Mouse (Mus musculus): ENCODE measurements at regions not wholly inside any gene's neighbourhood (a gene's known extent, or its start where the extent isn't known, plus 50 kb on each side); places are given as distances from the start of the nearest gene placed in this dataset.

DNA sequence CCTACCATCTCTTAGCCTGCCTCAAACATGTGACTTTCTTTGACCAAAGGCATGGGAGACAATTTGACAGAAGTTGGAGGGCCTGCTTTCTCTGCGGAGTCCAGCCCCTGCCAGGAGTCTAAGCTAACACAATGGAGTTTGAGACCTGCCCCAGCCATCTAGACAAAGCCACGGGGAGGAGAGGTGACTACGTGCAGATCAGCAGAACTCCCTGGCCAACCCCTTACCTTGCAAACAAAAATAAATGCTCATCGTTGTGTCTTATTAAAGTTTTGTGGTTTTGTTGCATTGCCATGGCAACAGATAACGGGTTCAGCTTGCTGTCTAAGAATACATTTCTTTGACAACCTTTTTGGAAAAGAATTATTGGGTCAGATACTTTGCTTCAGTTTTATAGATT lies 282.2 kb upstream of the Stt3b start:
- no peaks in the 10 kb centered on the region for H3K9me3 ChIP-seq (ENCODE audit: control insufficient read depth, low read length)
- ATAC-seq (replicated peaks; ENCODE audit: low FRiP score) (no peak), DNase-seq (ENCODE audit: low spot score) (no peak)
- no peaks in the 10 kb centered on the region for H3K4me1 ChIP-seq (replicated peaks; ENCODE audit: control insufficient read depth, insufficient read depth, low read length)
- H3K4me3 ChIP-seq (ENCODE audit: low read depth, low read length) = no peak overlapping the region
- no peaks in the 10 kb centered on the region for H3K36me3 ChIP-seq (ENCODE audit: control insufficient read depth, insufficient read depth, low read length)
- no peak overlapping the region for H3K9ac ChIP-seq (ENCODE audit: low read depth, low read length)
- H3K4me2 ChIP-seq = no peak overlapping the region
- no peaks in the 10 kb centered on the region for H3K27me3 ChIP-seq (replicated peaks; ENCODE audit: control insufficient read depth, insufficient read depth, low read length)
- no peak overlapping the region for H3K27ac ChIP-seq (ENCODE audit: low read depth, low read length)
- WGBS = 75% methylated on average over 5 of the region's 5 CpGs

DNA sequence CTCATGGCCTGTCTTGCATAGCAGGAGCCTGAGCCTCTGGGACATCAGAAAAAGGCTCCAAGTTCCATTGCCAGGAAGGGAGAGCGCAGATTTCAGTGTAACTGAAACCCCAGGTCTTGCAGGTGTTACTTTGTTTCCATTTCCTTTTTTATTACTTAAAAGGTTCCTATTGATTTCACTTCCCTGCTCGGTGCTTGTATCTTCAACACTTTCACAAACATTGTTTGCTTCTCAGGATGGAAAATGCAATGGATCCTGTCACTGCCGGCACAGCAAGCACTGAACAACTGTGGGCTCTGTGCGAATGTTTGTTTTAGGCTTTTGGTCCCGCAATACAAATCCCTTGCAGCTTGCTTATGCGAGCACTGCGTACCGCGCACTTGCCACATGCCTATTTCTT lies 290.0 kb upstream of the Stt3b start:
- Histone ChIP-seq H3K27ac (ENCODE audit: low read depth, low read length) (no peak overlapping the region), H3K9ac (ENCODE audit: low read depth, low read length) (no peak overlapping the region), H3K4me1 (replicated peaks; ENCODE audit: control insufficient read depth, insufficient read depth, low read length) (no peaks in the 10 kb centered on the region), H3K4me3 (ENCODE audit: low read depth, low read length) (no peak overlapping the region), H3K9me3 (ENCODE audit: control insufficient read depth, low read length) (0 out of 2 replicates have a peak, but pooled peaks cover 2% of the 10 kb centered on the region), H3K36me3 (ENCODE audit: control insufficient read depth, insufficient read depth, low read length) (no peaks in the 10 kb centered on the region), H3K27me3 (replicated peaks; ENCODE audit: control insufficient read depth, insufficient read depth, low read length) (no peaks in the 10 kb centered on the region), H3K4me2 (no peak overlapping the region)
- no peak for ATAC-seq (replicated peaks; ENCODE audit: low FRiP score)
- 85% methylated on average over 9 of the region's 9 CpGs for WGBS
- no peak for DNase-seq (ENCODE audit: low spot score)

DNA sequence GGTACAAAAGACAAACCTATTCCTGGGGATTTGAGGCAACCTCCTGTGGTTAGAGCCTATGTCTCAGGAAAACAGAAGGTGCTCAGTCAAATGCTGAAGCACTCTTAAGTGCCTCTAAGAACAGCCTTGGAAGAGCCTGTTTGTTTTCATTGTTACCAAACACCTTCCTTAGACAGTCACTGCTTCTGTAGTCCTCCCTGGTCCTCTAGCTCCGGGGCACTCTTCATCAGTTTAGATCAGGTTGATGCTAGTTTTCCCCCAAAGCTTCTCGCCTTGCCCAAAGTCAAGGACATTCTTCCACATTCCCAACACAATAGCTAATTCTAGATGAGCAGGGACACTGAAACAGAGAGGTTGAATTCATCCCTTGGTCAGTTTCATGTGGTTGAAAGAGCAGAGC lies 290.6 kb upstream of the Stt3b start:
- no peak for DNase-seq (ENCODE audit: low spot score)
- 81% methylated on average over 2 of the region's 2 CpGs for WGBS

DNA sequence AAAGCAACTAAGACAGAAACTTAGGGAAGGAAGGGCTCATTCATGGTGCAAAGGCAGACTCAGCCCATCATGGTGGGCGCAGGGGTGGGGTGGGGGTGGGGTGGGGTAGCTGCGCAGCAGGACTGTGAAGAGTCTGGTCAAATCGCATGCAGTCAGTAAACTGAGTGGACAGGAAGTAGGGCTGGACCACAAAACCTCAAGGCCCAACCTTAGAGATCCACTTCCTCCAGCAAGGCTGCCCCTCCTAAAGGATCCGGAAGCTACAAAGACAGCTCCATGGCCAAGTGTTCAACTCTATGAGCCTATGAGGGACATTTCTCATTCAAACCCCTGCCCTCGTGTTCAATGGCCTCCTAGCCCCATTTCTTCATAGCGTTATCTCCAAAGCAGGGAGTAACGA lies 292.6 kb upstream of the Stt3b start:
- no peak for DNase-seq (ENCODE audit: low spot score)
- Histone ChIP-seq H3K36me3 (ENCODE audit: control insufficient read depth, insufficient read depth, low read length) (no peaks in the 10 kb centered on the region), H3K9me3 (ENCODE audit: control insufficient read depth, low read length) (0 out of 2 replicates have a peak, but pooled peaks cover 2% of the 10 kb centered on the region), H3K9ac (ENCODE audit: low read depth, low read length) (no peak overlapping the region), H3K4me2 (no peak overlapping the region), H3K27ac (ENCODE audit: low read depth, low read length) (no peak overlapping the region), H3K4me3 (ENCODE audit: low read depth, low read length) (no peak overlapping the region), H3K27me3 (replicated peaks; ENCODE audit: control insufficient read depth, insufficient read depth, low read length) (no peaks in the 10 kb centered on the region), H3K4me1 (replicated peaks; ENCODE audit: control insufficient read depth, insufficient read depth, low read length) (no peaks in the 10 kb centered on the region)
- no peak for ATAC-seq (replicated peaks; ENCODE audit: low FRiP score)
- WGBS = 78% methylated on average over 7 of the region's 7 CpGs

More for the DNA sequence above, 290.6 kb upstream of the Stt3b start:
- Histone ChIP-seq H3K27me3 (replicated peaks; ENCODE audit: control insufficient read depth, insufficient read depth, low read length) (no peaks in the 10 kb centered on the region), H3K4me1 (replicated peaks; ENCODE audit: control insufficient read depth, insufficient read depth, low read length) (no peaks in the 10 kb centered on the region), H3K27ac (ENCODE audit: low read depth, low read length) (no peak overlapping the region), H3K9me3 (ENCODE audit: control insufficient read depth, low read length) (0 out of 2 replicates have a peak, but pooled peaks cover 2% of the 10 kb centered on the region), H3K4me3 (ENCODE audit: low read depth, low read length) (no peak overlapping the region), H3K4me2 (no peak overlapping the region), H3K9ac (ENCODE audit: low read depth, low read length) (no peak overlapping the region), H3K36me3 (ENCODE audit: control insufficient read depth, insufficient read depth, low read length) (no peaks in the 10 kb centered on the region)
- no peak for ATAC-seq (replicated peaks; ENCODE audit: low FRiP score)

DNA sequence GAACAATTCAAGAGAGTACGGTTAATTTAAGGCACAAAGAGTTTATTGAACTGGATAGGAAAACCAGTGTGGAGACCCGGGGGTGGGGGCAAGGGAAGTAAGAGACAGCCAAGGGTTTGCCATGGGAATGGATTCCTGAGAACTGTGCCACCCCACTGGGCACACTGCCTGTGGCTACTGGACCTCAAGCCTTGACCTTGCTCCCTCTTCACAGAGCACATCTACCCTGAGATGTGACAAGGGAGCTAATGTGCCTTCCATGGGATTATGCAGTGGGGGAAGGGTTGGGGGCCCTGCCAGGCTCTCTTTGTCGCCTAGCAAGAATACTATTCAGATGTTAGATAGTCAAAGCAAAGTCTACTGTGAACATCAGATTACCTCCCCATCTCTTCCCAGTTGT lies 294.2 kb upstream of the Stt3b start:
- Histone ChIP-seq H3K9me3 (ENCODE audit: control insufficient read depth, low read length) (0 out of 2 replicates have a peak, but pooled peaks cover 2% of the 10 kb centered on the region), H3K27ac (ENCODE audit: low read depth, low read length) (no peak overlapping the region), H3K4me3 (ENCODE audit: low read depth, low read length) (no peak overlapping the region), H3K4me2 (no peak overlapping the region), H3K27me3 (replicated peaks; ENCODE audit: control insufficient read depth, insufficient read depth, low read length) (no peaks in the 10 kb centered on the region), H3K9ac (ENCODE audit: low read depth, low read length) (no peak overlapping the region), H3K36me3 (ENCODE audit: control insufficient read depth, insufficient read depth, low read length) (no peaks in the 10 kb centered on the region), H3K4me1 (replicated peaks; ENCODE audit: control insufficient read depth, insufficient read depth, low read length) (no peaks in the 10 kb centered on the region)
- no peak for ATAC-seq (replicated peaks; ENCODE audit: low FRiP score)
- no peak for DNase-seq (ENCODE audit: low spot score)
- 75% methylated on average over 3 of the region's 3 CpGs for WGBS

DNA sequence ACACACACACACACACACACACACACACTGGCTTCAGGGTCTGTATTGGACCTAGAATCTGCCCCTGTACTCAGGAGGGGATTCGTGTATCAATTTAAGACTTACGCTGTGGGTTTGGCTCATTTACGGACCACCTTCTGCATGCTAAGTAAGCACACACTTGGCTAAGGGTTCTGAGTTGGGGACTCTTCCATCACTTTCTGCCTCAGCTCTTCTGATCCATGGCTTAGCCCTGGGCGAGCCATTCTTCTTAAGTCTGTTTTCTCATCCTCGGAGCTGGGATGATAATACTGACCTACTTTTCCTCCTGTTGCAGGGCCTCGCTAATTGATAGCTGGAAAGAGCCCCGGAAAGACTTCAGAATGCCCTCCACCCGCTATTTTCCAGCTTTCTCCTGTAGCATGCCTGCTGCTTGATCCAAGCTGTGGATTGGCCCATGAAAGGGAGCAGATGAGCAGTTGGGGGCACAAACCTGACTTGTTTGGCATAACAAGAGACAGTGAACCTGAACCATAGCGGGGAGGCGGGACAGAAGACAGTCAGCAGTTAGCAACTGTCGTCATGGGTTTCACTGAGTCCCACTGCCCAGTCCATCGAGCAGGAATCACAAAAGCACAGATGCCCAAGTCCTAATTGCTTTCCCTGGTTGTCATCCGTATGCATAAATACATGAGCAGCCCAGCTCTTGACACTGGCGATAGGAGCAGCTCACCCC lies 294.9 kb upstream of the Stt3b start:
- ATAC-seq (replicated peaks; ENCODE audit: low FRiP score) (no peak), DNase-seq (ENCODE audit: low spot score) (no peak)
- H3K4me2 ChIP-seq = no peak overlapping the region
- 0 out of 2 replicates have a peak, but pooled peaks cover 2% of the 10 kb centered on the region for H3K9me3 ChIP-seq (ENCODE audit: control insufficient read depth, low read length)
- H3K27ac ChIP-seq (ENCODE audit: low read depth, low read length) = no peak overlapping the region
- WGBS = 88% methylated on average over 14 of the region's 14 CpGs
- H3K9ac ChIP-seq (ENCODE audit: low read depth, low read length) = no peak overlapping the region
- H3K4me3 ChIP-seq (ENCODE audit: low read depth, low read length) = no peak overlapping the region
- no peaks in the 10 kb centered on the region for H3K4me1 ChIP-seq (replicated peaks; ENCODE audit: control insufficient read depth, insufficient read depth, low read length)
- H3K36me3 ChIP-seq (ENCODE audit: control insufficient read depth, insufficient read depth, low read length) = no peaks in the 10 kb centered on the region
- H3K27me3 ChIP-seq (replicated peaks; ENCODE audit: control insufficient read depth, insufficient read depth, low read length) = no peaks in the 10 kb centered on the region

DNA sequence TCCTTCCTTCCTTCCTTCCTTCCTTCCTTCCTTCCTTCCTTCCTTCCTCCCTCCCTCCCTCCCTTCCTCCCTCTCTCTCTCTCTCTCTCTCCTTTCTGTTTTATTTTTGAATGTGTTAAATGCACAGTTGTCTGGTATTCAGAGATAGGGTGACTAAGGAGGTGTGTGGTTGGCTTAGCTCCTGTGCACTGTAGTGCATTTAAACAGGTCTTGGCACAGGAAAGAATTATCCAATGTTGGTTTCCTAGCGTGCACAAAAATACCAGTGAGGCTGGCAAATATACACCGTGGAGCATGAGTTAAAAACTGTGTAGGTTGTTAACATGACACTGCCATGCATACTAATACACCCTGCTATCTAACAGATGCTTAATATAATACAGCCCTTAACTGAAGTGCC lies 297.7 kb upstream of the Stt3b start:
- Histone ChIP-seq H3K4me3 (ENCODE audit: low read depth, low read length) (no peak overlapping the region), H3K27ac (ENCODE audit: low read depth, low read length) (no peak overlapping the region), H3K9ac (ENCODE audit: low read depth, low read length) (no peak overlapping the region), H3K4me1 (replicated peaks; ENCODE audit: control insufficient read depth, insufficient read depth, low read length) (peaks cover 4% of the 10 kb centered on the region), H3K4me2 (no peak overlapping the region), H3K9me3 (ENCODE audit: control insufficient read depth, low read length) (no peaks in the 10 kb centered on the region), H3K36me3 (ENCODE audit: control insufficient read depth, insufficient read depth, low read length) (no peaks in the 10 kb centered on the region), H3K27me3 (replicated peaks; ENCODE audit: control insufficient read depth, insufficient read depth, low read length) (no peaks in the 10 kb centered on the region)
- no peak for DNase-seq (ENCODE audit: low spot score)
- no peak for ATAC-seq (replicated peaks; ENCODE audit: low FRiP score)
- 64% methylated on average over 2 of the region's 2 CpGs for WGBS

DNA sequence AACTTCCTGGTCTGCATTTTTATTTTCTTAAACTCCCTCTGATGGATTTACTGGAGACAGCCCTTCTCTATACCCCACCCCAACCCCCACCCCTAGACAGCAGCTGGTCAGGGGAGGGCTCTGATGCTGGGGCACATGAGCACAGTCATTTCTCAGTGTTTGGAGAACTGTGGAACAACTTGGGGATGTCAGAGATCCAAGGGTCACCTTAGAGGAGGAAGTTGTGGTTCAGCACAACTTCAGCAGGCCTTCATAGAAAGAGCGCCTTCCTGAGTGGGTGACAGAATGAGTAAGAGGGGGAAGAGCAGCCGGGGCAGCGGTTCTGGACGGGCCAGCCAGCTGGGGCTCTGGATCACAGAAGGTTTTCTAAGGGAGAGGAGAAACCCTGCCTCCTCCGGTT lies 298.2 kb upstream of the Stt3b start:
- no peak for ATAC-seq (replicated peaks; ENCODE audit: low FRiP score)
- no peak for DNase-seq (ENCODE audit: low spot score)
- Histone ChIP-seq H3K27me3 (replicated peaks; ENCODE audit: control insufficient read depth, insufficient read depth, low read length) (no peaks in the 10 kb centered on the region), H3K9me3 (ENCODE audit: control insufficient read depth, low read length) (no peaks in the 10 kb centered on the region), H3K4me3 (ENCODE audit: low read depth, low read length) (no peak overlapping the region), H3K36me3 (ENCODE audit: control insufficient read depth, insufficient read depth, low read length) (no peaks in the 10 kb centered on the region), H3K9ac (ENCODE audit: low read depth, low read length) (no peak overlapping the region), H3K4me2 (no peak overlapping the region), H3K4me1 (replicated peaks; ENCODE audit: control insufficient read depth, insufficient read depth, low read length) (peaks cover 8% of the 10 kb centered on the region), H3K27ac (ENCODE audit: low read depth, low read length) (no peak overlapping the region)
- WGBS = 45% methylated on average over 5 of the region's 5 CpGs

DNA sequence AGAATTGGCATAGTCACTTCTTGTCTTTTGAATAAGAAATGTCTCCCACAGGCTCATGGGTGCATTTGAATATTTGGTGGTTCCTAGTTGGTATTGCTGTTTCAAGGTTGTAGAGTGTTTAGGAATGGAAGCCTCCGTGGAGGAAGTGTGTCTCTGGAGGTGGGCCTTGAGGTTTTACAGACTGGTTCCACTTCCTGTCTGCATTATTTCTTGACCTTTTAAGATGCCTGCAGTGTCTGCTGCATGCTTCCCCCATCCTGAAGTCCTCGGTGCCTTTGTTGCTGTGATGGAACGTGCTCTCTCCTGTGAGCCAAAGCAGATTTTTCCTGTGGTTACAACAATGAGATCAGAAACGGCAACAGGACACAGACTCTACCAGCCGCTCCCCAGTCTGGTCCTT lies 299.4 kb upstream of the Gadl1 start:
- Histone ChIP-seq H3K4me1 (replicated peaks; ENCODE audit: control insufficient read depth, insufficient read depth, low read length) (peaks cover 8% of the 10 kb centered on the region), H3K27ac (ENCODE audit: low read depth, low read length) (no peak overlapping the region), H3K9ac (ENCODE audit: low read depth, low read length) (no peak overlapping the region), H3K4me2 (no peak overlapping the region), H3K27me3 (replicated peaks; ENCODE audit: control insufficient read depth, insufficient read depth, low read length) (no peaks in the 10 kb centered on the region), H3K4me3 (ENCODE audit: low read depth, low read length) (no peak overlapping the region), H3K9me3 (ENCODE audit: control insufficient read depth, low read length) (no peaks in the 10 kb centered on the region), H3K36me3 (ENCODE audit: control insufficient read depth, insufficient read depth, low read length) (no peaks in the 10 kb centered on the region)
- ATAC-seq (replicated peaks; ENCODE audit: low FRiP score) (no peak), DNase-seq (ENCODE audit: low spot score) (no peak)
- 58% methylated on average over 5 of the region's 5 CpGs for WGBS

Measured in liver, embryonic 11.5 days (tissue).